Mouse (Mus musculus) spleen, adult 2 months (tissue): ENCODE data around the gene Ppp1r3a.

Source experiments
- CTCF ChIP-seq: fragments of 200-500 bp; IDR thresholded peaks from 2 replicates; pipeline ENCODE4 v1.5.1; 2011; ENCODE audit warnings: mild to moderate bottlenecking, inconsistent platforms; ENCODE audit not compliant: insufficient read depth, insufficient read length, insufficient replicate concordance; ENCODE audit errors: extremely low read depth
- POLR2A ChIP-seq: fragments of 200-500 bp; IDR thresholded peaks from 2 replicates; pipeline ENCODE4 v1.6.1; 2011; ENCODE audit warnings: low read depth, low read length, inconsistent platforms

DNA sequence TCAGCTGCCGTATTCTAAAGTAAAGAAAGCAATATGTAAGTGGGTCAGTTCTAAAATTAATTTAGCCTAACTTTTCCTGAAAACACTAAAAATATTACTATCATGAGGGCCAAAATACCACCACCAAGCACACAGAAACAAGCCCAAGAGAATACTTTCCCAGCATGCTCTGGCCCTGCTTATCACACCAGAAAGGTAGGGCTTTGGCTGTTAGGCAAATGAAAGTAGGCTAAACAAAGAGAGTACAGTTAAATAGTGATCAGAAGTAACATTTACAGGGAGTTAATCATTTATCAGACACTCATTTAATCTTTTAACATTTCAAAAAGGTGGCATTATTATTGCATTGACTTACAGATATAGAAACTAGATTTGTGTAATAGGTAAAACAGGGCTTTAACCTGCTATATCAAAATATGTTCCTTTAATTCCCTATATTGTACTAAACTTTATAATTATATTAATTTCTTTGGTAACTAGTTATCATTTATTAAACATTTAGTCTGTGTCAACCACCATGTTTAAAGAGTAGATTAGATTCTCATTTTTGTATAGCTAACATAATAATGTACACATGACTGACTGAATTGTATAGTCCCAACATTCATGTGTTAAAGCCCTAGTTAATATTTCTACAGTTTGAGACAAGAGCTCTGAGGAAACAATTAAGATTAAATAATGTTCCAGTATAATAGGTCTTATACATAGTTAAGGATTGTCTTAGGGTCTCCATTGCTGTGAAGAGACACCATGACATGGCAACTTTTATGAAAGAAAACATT is 32.3 kb upstream of the Ppp1r3a start:
- TF ChIP-seq POLR2A (no peak), CTCF (no peak)
